Mouse (Mus musculus) mouse trophoblast stem cell (cell line): ENCODE measurements around the gene Nectin4.

Source experiments
- in situ Hi-C, 2 experiments: fragments of 300-500 bp; cut with MseI, MboI; formaldehyde crosslinking; loops; 2 replicates in 1 of 2; 3 replicates in 1 of 2; pipeline ENCODE4 v1.15.1; 2025

Nectin4 gene

GRCm38 (mm10) chr1:171412001-171412441 is 42.1 kb downstream of the Nectin4 start:
- in situ Hi-C loops = no loop called here

DNA sequence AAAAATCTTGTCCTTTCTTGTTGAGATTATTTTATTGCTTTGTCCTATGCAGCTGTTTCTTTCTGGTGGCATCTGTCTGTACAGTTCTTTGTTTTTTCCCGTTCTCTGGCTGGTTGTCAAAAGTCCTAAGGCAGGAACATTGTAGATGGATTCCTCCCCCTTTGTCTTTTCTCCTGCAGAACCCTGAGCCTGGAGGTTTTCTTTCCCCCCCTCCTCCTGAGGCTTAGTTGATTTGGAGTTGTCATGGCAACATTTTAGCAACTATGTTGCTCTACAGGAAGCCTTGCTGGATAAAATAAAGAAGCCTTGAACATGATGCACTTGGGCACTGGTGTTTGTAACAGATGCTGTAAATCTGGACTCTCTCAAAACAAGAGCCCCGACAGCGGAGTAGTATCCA is 42.5 kb downstream of the Nectin4 start:
- in situ Hi-C loops = no loop called here

- in situ Hi-C loops = no loop called here
These were observed 43.7 kb downstream of the Nectin4 start for GRCm38 (mm10) chr1:171413608-171414007.

GRCm38 (mm10) chr1:171418660-171419059 is 48.8 kb downstream of the Nectin4 start, which contains the start of gene Tstd1:
Tstd1 (plus strand) TSS chr1:171418872.
- in situ Hi-C loops = no loop called here

GRCm38 (mm10) chr1:171419291-171419882 is 49.5 kb downstream of the Nectin4 start:
- in situ Hi-C loops = no loop called here

GRCm38 (mm10) chr1:171419905-171420304 is 50.0 kb downstream of the Nectin4 start:
- in situ Hi-C loops = no loop called here

DNA sequence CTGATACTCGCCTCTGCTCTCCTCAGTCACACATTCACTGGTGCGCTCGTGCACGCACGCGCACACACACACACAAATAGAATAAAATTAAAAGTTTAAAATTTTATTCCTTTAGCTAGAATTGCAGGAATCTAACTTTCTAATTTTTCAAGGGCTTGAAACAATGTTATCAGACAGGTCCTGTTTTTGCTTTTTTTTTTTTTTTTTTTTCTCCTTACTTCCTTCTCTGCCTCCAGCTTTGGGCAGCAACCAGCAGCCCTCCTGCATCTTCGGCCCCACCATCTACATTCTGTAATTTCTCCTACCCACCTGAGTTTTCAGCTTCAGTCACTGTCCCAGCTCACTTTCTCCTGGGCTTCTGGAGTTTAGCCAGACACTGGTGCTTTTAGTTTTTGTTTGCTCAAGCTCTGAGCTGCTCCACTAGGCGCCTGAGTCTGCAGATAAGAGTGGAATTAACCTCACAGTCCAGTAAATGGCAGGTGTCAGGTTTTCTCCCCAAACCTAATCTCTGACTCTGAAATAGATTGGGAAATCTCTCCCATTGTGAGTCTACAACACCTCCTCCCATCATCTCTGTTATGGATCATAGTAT is 52.7 kb downstream of the Nectin4 start:
- in situ Hi-C loops = no loop called here

GRCm38 (mm10) chr1:171424638-171425037 is 54.7 kb downstream of the Nectin4 start:
- in situ Hi-C loops = no loop called here

GRCm38 (mm10) chr1:171425126-171425525 is 55.2 kb downstream of the Nectin4 start:
- in situ Hi-C loops = no loop called here

DNA sequence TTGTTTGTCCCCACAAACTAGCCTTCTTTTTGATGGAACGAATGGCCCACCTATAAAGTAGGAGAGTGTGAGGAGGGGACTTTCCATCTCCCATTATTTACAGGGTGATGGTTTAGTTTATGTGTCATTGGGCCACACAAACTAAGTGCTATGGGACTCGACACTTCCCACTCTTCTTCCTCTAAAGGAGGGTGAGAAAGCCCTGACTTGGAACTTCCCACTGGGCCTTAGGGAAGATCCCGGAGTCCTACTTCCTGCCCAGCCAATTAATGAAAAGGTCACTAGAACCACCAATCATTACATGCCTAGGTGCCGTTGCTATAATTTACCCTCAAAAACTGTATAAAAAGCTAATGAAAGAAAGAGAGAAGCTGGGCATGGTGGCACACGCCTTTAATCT is 62.3 kb downstream of the Nectin4 start:
- in situ Hi-C loops = no loop called here

- in situ Hi-C loops = no loop called here
These were observed 65.5 kb downstream of the Nectin4 start for GRCm38 (mm10) chr1:171435288-171435814.

- in situ Hi-C loops = no loop called here
These were observed 66.1 kb downstream of the Nectin4 start for GRCm38 (mm10) chr1:171435974-171436373.

DNA sequence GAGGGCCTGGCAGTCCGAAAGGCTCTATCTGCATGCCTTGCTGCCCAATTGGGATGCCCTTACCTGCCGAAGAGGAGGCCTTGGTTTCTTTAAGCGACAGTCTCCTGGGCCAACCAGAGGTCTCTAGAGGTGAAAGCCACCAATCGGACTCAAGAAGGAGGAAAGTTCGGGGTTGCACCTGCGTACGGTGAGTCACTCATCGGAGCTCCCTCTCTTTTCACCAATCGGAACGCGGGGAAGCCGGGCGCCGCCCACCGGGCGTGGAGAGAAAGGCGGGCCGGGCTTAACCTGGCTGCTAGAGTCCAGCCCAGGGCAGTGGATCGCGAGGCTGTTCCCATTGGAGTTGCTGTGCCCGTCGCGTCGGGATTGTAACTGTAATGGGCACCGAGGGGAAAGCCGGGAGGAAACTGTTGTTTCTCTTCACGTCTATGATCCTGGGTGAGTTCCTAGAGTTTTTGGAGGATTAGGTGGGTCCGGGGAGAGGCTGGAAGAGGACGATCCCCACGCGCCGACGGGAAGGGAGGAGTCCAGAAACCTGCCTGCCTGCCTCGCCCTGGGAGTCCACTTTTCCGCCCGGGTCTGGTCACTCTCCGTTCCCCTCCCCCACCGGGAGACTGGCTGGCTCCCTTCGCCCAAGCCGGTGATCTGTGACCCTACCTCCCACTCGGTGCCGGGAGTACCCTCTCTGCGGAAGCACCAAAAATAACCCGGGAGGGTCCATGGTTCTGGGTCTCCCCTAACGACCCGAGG is 67.5 kb downstream of the Nectin4 start, which contains the start of gene F11r:
TSS of gene F11r (plus strand) at position 272 of the 750 bp plus-strand sequence.
- in situ Hi-C loops = no loop called here
